Mouse (Mus musculus): ENCODE measurements at regions not wholly inside any gene's neighbourhood (a gene's known extent, or its start where the extent isn't known, plus 50 kb on each side); places are given as distances from the start of the nearest gene placed in this dataset.

DNA sequence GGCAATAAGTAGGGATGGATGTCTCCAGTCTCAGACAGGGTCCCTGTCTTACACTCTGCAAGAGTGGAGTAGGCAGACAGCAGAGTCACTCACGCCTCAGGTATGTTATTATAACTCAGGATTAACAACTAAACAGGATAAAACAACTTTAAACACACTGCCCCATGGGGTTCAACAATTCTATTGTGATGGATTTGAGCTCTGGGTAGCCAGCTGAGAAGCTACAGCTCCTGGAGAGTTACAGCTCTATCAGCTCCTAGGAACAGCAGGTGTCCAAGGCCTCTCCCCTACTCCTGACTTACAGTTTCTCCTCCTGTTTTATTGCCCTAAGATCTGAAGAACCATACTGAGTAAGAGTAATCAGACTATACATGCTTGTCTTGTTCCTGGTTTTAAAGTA lies 319.6 kb upstream of the Igfbp3 start:
- TF ChIP-seq CTCF (conservative IDR thresholded peaks at IDR 0.05; ENCODE audit: insufficient read depth, insufficient read length, low read depth, low read length) (no peak), POLR2A (IDR thresholded peaks at IDR 0.05; ENCODE audit: low read depth, low read length) (no peak)

Data from kidney, adult 2 months (tissue).